22 mouse cellular contexts compared by ENCODE assay signal in genomic region chr4:101400025-101400594, GRCm38 (mm10). TPM values are rescaled to one million over a fixed set of nuclear protein-coding genes. Genes with fewer than 3 reads are reported as not detected.
A peak's percentile ranks its signal among the peaks of the same experiment; 100 is the strongest.
DNase-seq lines count a peak whose midpoint lies in the region; ATAC-seq and TF ChIP-seq lines count a peak whose summit lies in the region.
"Had no signal": no experiment of that assay in that cellular context is flagged by ENCODE, and none has a peak within 500 bp of the region (broad histone marks: within the 10 kb centered on the region; RNA-seq: fewer than 3 reads in every experiment).

No protein-coding gene starts in this region.

- no peaks in the 10 kb centered on the region for H3K79me2 ChIP-seq in liver, adult 2 months (ENCODE audit: control insufficient read depth, insufficient read depth, low read length)

- H3K4me2 ChIP-seq in liver, embryonic 11.5 days, result no peak overlapping the region
- H3K4me2 ChIP-seq in liver, embryonic 16.5 days (ENCODE audit: low read depth, low read length), result no peak overlapping the region
- H3K4me2 ChIP-seq in intestine, embryonic 16.5 days (ENCODE audit: low read depth, low read length), result no peak overlapping the region
- H3K4me2 ChIP-seq: forebrain, embryonic 13.5 days; heart, embryonic 15.5 days had no signal

- H3K9me3 ChIP-seq in liver, embryonic 11.5 days (ENCODE audit: control insufficient read depth, low read length), result no peaks in the 10 kb centered on the region
- no peaks in the 10 kb centered on the region for H3K9me3 ChIP-seq in limb, embryonic 10.5 days (replicated peaks)
- no peaks in the 10 kb centered on the region for H3K9me3 ChIP-seq in liver, embryonic 16.5 days (replicated peaks; ENCODE audit: control insufficient read depth, low read length)
- H3K9me3 ChIP-seq in intestine, embryonic 16.5 days (ENCODE audit: control insufficient read depth, low read length), result no peaks in the 10 kb centered on the region
- H3K9me3 ChIP-seq: embryonic facial prominence, embryonic 10.5 days; forebrain, embryonic 13.5 days; heart, embryonic 10.5 days; heart, embryonic 15.5 days; hindbrain, embryonic 10.5 days had no signal

- TF ChIP-seq CTCF in liver, adult 2 months (IDR thresholded peaks at IDR 0.05; ENCODE audit: low read depth, low read length), result no peak

- peaks cover 2% of the 10 kb centered on the region; the same call in 1 of the 2 replicates for H3K36me3 ChIP-seq in liver, adult 2 months (ENCODE audit: control insufficient read depth, insufficient read depth, low read length)
- no peaks in the 10 kb centered on the region for H3K36me3 ChIP-seq in liver, embryonic 11.5 days (ENCODE audit: control insufficient read depth, insufficient read depth, low read length)
- H3K36me3 ChIP-seq in limb, embryonic 10.5 days, result no peaks in the 10 kb centered on the region
- H3K36me3 ChIP-seq in liver, embryonic 16.5 days (ENCODE audit: control insufficient read depth, insufficient read depth), result no peaks in the 10 kb centered on the region
- H3K36me3 ChIP-seq in intestine, embryonic 16.5 days (ENCODE audit: control insufficient read depth, insufficient read depth, low read length), result no peaks in the 10 kb centered on the region
- H3K36me3 ChIP-seq: embryonic facial prominence, embryonic 10.5 days; heart, embryonic 10.5 days; heart, embryonic 15.5 days; hindbrain, embryonic 10.5 days had no signal

- H3K4me3 ChIP-seq in liver, adult 2 months (ENCODE audit: insufficient read depth, low read depth, low read length), result no peak overlapping the region
- no peak overlapping the region for H3K4me3 ChIP-seq in liver, embryonic 11.5 days (ENCODE audit: low read depth, low read length)
- H3K4me3 ChIP-seq in limb, embryonic 10.5 days, result no peak overlapping the region
- H3K4me3 ChIP-seq in liver, embryonic 16.5 days (ENCODE audit: low read depth, low read length), result no peak overlapping the region
- no peak overlapping the region for H3K4me3 ChIP-seq in intestine, embryonic 16.5 days (ENCODE audit: low read length)
- H3K4me3 ChIP-seq: embryonic facial prominence, embryonic 10.5 days; forebrain, embryonic 13.5 days; gastrocnemius, adult 2 months; heart, embryonic 10.5 days; heart, embryonic 15.5 days; hindbrain, embryonic 10.5 days had no signal

- peaks cover 15% of the 10 kb centered on the region for H3K4me1 ChIP-seq in liver, adult 2 months (ENCODE audit: control insufficient read depth, insufficient read depth, low read length)
- H3K4me1 ChIP-seq in liver, embryonic 11.5 days (replicated peaks; ENCODE audit: control insufficient read depth, insufficient read depth, low read length), result no peaks in the 10 kb centered on the region
- H3K4me1 ChIP-seq in limb, embryonic 10.5 days, result 0 out of 2 replicates have a peak, but pooled peaks cover 6% of the 10 kb centered on the region
- no peaks in the 10 kb centered on the region for H3K4me1 ChIP-seq in liver, embryonic 16.5 days (ENCODE audit: control insufficient read depth, low read depth, low read length)
- no peaks in the 10 kb centered on the region for H3K4me1 ChIP-seq in intestine, embryonic 16.5 days (ENCODE audit: control insufficient read depth, insufficient read depth, low read length)
- H3K4me1 ChIP-seq: embryonic facial prominence, embryonic 10.5 days; forebrain, embryonic 13.5 days; heart, embryonic 10.5 days; heart, embryonic 15.5 days; hindbrain, embryonic 10.5 days had no signal

- no peak for TF ChIP-seq POLR2A in liver, adult 2 months (IDR thresholded peaks at IDR 0.05; ENCODE audit: extremely low read depth, insufficient read depth, low read length)

- no peak for ATAC-seq in liver, embryonic 11.5 days (replicated peaks; ENCODE audit: low FRiP score)
- ATAC-seq in liver, embryonic 16.5 days (ENCODE audit: low read depth), result peak; percentile 88
- no peak for ATAC-seq in intestine, embryonic 16.5 days
- ATAC-seq: forebrain, embryonic 13.5 days; forebrain, postnatal 0 days; hindbrain, embryonic 16.5 days; Patski had no signal

- H3K27ac ChIP-seq in liver, adult 2 months (replicated peaks; ENCODE audit: insufficient read depth, low read depth, low read length), result peak overlapping the region; percentile 98
- no peak overlapping the region for H3K27ac ChIP-seq in liver, embryonic 11.5 days (ENCODE audit: low read depth, low read length)
- no peak overlapping the region for H3K27ac ChIP-seq in limb, embryonic 10.5 days
- peak overlapping the region; percentile 49 for H3K27ac ChIP-seq in liver, embryonic 16.5 days (ENCODE audit: low read length)
- no peak overlapping the region for H3K27ac ChIP-seq in intestine, embryonic 16.5 days (ENCODE audit: low read length)
- H3K27ac ChIP-seq: embryonic facial prominence, embryonic 10.5 days; forebrain, embryonic 13.5 days; gastrocnemius, adult 2 months; heart, embryonic 10.5 days; heart, embryonic 15.5 days; hindbrain, embryonic 10.5 days had no signal

- peak; percentile 100 for DNase-seq in liver, adult 2 months (ENCODE audit: extremely low read depth, low read depth, low spot score)
- DNase-seq in liver, embryonic 11.5 days (ENCODE audit: low spot score), result no peak
- peak; percentile 12 for DNase-seq in limb, embryonic 10.5 days (ENCODE audit: low spot score)
- no peak for DNase-seq in frontal cortex, postnatal 25 days (ENCODE audit: low spot score in 2 of 2)
- DNase-seq: adrenal gland, adult 8-10 months; adrenal gland, postnatal 36 days; cerebellum, adult 2 months; cerebellum, postnatal 10 days; forebrain, postnatal 0 days; gastrocnemius, adult 2 months; gastrocnemius, postnatal 25 days; heart, postnatal 14 days had no signal

- H3K9ac ChIP-seq in liver, adult 2 months (ENCODE audit: low read depth, low read length), result no peak overlapping the region
- H3K9ac ChIP-seq in liver, embryonic 11.5 days (ENCODE audit: low read depth, low read length), result no peak overlapping the region
- no peak overlapping the region for H3K9ac ChIP-seq in liver, embryonic 16.5 days (ENCODE audit: low read depth, low read length)
- no peak overlapping the region for H3K9ac ChIP-seq in intestine, embryonic 16.5 days (ENCODE audit: low read depth, low read length)
- H3K9ac ChIP-seq: forebrain, embryonic 13.5 days; forebrain, postnatal 0 days; heart, embryonic 15.5 days had no signal

- no peaks in the 10 kb centered on the region for H3K27me3 ChIP-seq in liver, adult 2 months (ENCODE audit: control insufficient read depth, insufficient read depth, low read length)
- no peaks in the 10 kb centered on the region for H3K27me3 ChIP-seq in liver, embryonic 11.5 days (replicated peaks; ENCODE audit: control insufficient read depth, insufficient read depth, low read length)
- H3K27me3 ChIP-seq in limb, embryonic 10.5 days (ENCODE audit: low read depth, poor library complexity, severe bottlenecking), result no peaks in the 10 kb centered on the region
- no peaks in the 10 kb centered on the region for H3K27me3 ChIP-seq in liver, embryonic 16.5 days (ENCODE audit: control insufficient read depth, insufficient read depth, low read depth, low read length)
- no peaks in the 10 kb centered on the region for H3K27me3 ChIP-seq in intestine, embryonic 16.5 days (replicated peaks; ENCODE audit: control insufficient read depth, insufficient read depth, low read length)
- H3K27me3 ChIP-seq: CH12.LX; forebrain, embryonic 13.5 days; heart, embryonic 15.5 days had no signal

- 25% methylated on average over 4 of the region's 4 CpGs for WGBS in liver, adult 2 months
- 65% methylated on average over 4 of the region's 4 CpGs for WGBS in liver, embryonic 11.5 days
- 82% methylated on average over 4 of the region's 4 CpGs for WGBS in limb, embryonic 10.5 days
- WGBS in liver, embryonic 16.5 days (ENCODE audit: insufficient replicate concordance), result 43% methylated on average over 4 of the region's 4 CpGs
- WGBS in intestine, embryonic 16.5 days, result 54% methylated on average over 4 of the region's 4 CpGs

RNA-seq across cellular contexts. Expression of gene Ak4, which starts 19.0 kb away (rescaled TPM):
- total RNA-seq in liver, adult 2 months (2014; rRNA removed), result 55.7 and 58.7 TPM in 2 replicates
- polyA plus RNA-seq in liver, adult 2 months (2012; rRNA removed), result 14.7 and 16.0 TPM in 2 replicates
- polyA plus RNA-seq in liver, embryonic 11.5 days (2014; fragmentation: Nextera tagmentation; extraction: Ambion mirVana), result 14.8 and 17.0 TPM in 2 replicates
- 15.0 and 21.6 TPM in 2 replicates for polyA plus RNA-seq in limb, embryonic 10.5 days (2016; fragmentation: Nextera tagmentation; extraction: Ambion mirVana)
- polyA plus RNA-seq in liver, embryonic 16.5 days (2015; fragmentation: Nextera tagmentation; extraction: Ambion mirVana), result 21.1 and 24.3 TPM in 2 replicates
- 18.9 and 19.9 TPM in 2 replicates for polyA plus RNA-seq in intestine, embryonic 16.5 days (2015; fragmentation: Nextera tagmentation; extraction: Ambion mirVana)

Comparison
In these comparisons a context has a peak if more than half of its experiments do, and no peak if none do; other contexts are left out.
1. DNase-seq: peak in liver, adult 2 months (single experiment) and limb, embryonic 10.5 days (single experiment); none in liver, embryonic 11.5 days (single experiment) and frontal cortex, postnatal 25 days (0 of 2).
2. H3K27ac ChIP-seq: peak in liver, adult 2 months (single experiment) and liver, embryonic 16.5 days (single experiment); none in liver, embryonic 11.5 days (single experiment), limb, embryonic 10.5 days (single experiment) and intestine, embryonic 16.5 days (single experiment).